Mouse (Mus musculus) forebrain, embryonic 12.5 days (tissue): ENCODE measurements at regions not wholly inside any gene's neighbourhood (a gene's known extent, or its start where the extent isn't known, plus 50 kb on each side); places are given as distances from the start of the nearest gene placed in this dataset.

Experiments used
- ATAC-seq: fragments of 200-750 bp; cut with Nextera tagmentation; 2 replicates; pipeline ENCODE4 v1.8.0; 2017; ENCODE audit warnings: moderate TSS enrichment; ENCODE audit not compliant: low FRiP score
- H3K27ac ChIP-seq: fragments of 300-500 bp; sonication (generic); 2 replicates; pipeline ENCODE4 v1.5.1; 2016; ENCODE audit warnings: mild to moderate bottlenecking
- H3K27me3 ChIP-seq: fragments of 300-500 bp; sonication (generic); 2 replicates; pipeline ENCODE4 v1.6.1; 2016; ENCODE audit warnings: mild to moderate bottlenecking
- H3K36me3 ChIP-seq: fragments of 300-500 bp; sonication (generic); replicated peaks from 2 replicates; pipeline ENCODE4 v1.6.1; 2016; ENCODE audit warnings: mild to moderate bottlenecking
- H3K4me1 ChIP-seq: fragments of 300-500 bp; sonication (generic); 2 replicates; pipeline ENCODE4 v1.6.1; 2016
- H3K4me2 ChIP-seq: fragments of 300-500 bp; sonication (generic); 2 replicates; pipeline ENCODE4 v1.6.1; 2016; ENCODE audit warnings: mild to moderate bottlenecking, moderate library complexity
- H3K4me3 ChIP-seq: fragments of 300-500 bp; sonication (generic); replicated peaks from 2 replicates; pipeline ENCODE4 v1.5.1; 2016; ENCODE audit warnings: mild to moderate bottlenecking
- H3K9ac ChIP-seq: fragments of 300-500 bp; sonication (generic); 2 replicates; pipeline ENCODE4 v1.6.1; 2016; ENCODE audit warnings: mild to moderate bottlenecking
- H3K9me3 ChIP-seq: fragments of 300-500 bp; sonication (generic); 2 replicates; pipeline ENCODE4 v1.6.1; 2016
- WGBS: fragments of 180-500 bp; shearing (Covaris S2); methylation state at CpG from one replicate; pipeline ENCODE4 v1.1.7; 2016; 5-methylcytosine and 5-hydroxymethylcytosine counted together

- no peaks in the 10 kb centered on the region for H3K36me3 ChIP-seq
- 0 out of 2 replicates have a peak, but pooled peaks cover 4% of the 10 kb centered on the region for H3K4me1 ChIP-seq
- WGBS: 94% methylated on average over 8 of the region's 8 CpGs
- no peak overlapping the region for H3K4me3 ChIP-seq
- no peaks in the 10 kb centered on the region for H3K9me3 ChIP-seq
- H3K27ac ChIP-seq: no peak overlapping the region
- H3K27me3 ChIP-seq: no peaks in the 10 kb centered on the region
- H3K4me2 ChIP-seq: no peak overlapping the region
- no peak overlapping the region for H3K9ac ChIP-seq
- no peak for ATAC-seq
Observed at GRCm38 (mm10) chr13:18063677-18064076, 70.5 kb upstream of the Yae1d1 start.

GRCm38 (mm10) chr13:18060265-18060664 is 67.1 kb upstream of the Yae1d1 start:
- Histone ChIP-seq H3K9ac (no peak overlapping the region), H3K27me3 (no peaks in the 10 kb centered on the region), H3K9me3 (no peaks in the 10 kb centered on the region), H3K27ac (no peak overlapping the region), H3K4me1 (0 out of 2 replicates have a peak, but pooled peaks cover 4% of the 10 kb centered on the region), H3K36me3 (no peaks in the 10 kb centered on the region), H3K4me3 (no peak overlapping the region), H3K4me2 (no peak overlapping the region)
- WGBS: 51% methylated on average over 2 of the region's 2 CpGs
- no peak for ATAC-seq

- no peaks in the 10 kb centered on the region for H3K36me3 ChIP-seq
- no peak overlapping the region for H3K4me2 ChIP-seq
- no peak overlapping the region for H3K4me3 ChIP-seq
- peak; percentile 85 for ATAC-seq
- H3K27me3 ChIP-seq: no peaks in the 10 kb centered on the region
- no peaks in the 10 kb centered on the region for H3K9me3 ChIP-seq
- H3K9ac ChIP-seq: no peak overlapping the region
- 39% methylated on average over 8 of the region's 8 CpGs for WGBS
- H3K27ac ChIP-seq: no peak overlapping the region
- 0 out of 2 replicates have a peak, but pooled peaks cover 4% of the 10 kb centered on the region for H3K4me1 ChIP-seq
Observed at GRCm38 (mm10) chr13:18057231-18057912, 64.2 kb upstream of the Yae1d1 start.

- H3K4me1 ChIP-seq: 0 out of 2 replicates have a peak, but pooled peaks cover 4% of the 10 kb centered on the region
- H3K27ac ChIP-seq: no peak overlapping the region
- ATAC-seq: peak; percentile 71; the same call in 1 of the 2 replicates
- H3K27me3 ChIP-seq: no peaks in the 10 kb centered on the region
- no peak overlapping the region for H3K4me3 ChIP-seq
- H3K9ac ChIP-seq: no peak overlapping the region
- no peak overlapping the region for H3K4me2 ChIP-seq
- WGBS: 74% methylated on average over 3 of the region's 3 CpGs
- no peaks in the 10 kb centered on the region for H3K36me3 ChIP-seq
- no peaks in the 10 kb centered on the region for H3K9me3 ChIP-seq
Observed at GRCm38 (mm10) chr13:18056816-18057215, 63.7 kb upstream of the Yae1d1 start.

- H3K36me3 ChIP-seq: no peaks in the 10 kb centered on the region
- no peak overlapping the region for H3K9ac ChIP-seq
- no peak overlapping the region for H3K4me2 ChIP-seq
- WGBS: 90% methylated on average over 6 of the region's 6 CpGs
- H3K4me1 ChIP-seq: no peaks in the 10 kb centered on the region
- no peak for ATAC-seq
- H3K9me3 ChIP-seq: no peaks in the 10 kb centered on the region
- H3K4me3 ChIP-seq: no peak overlapping the region
- no peak overlapping the region for H3K27ac ChIP-seq
- no peaks in the 10 kb centered on the region for H3K27me3 ChIP-seq
Observed at GRCm38 (mm10) chr13:18043154-18043553, 50.0 kb upstream of the Yae1d1 start.
